Mouse (Mus musculus): ENCODE measurements around the gene Ppp1r35.
"Not testable (repeated sequence)": the region's sequence is repeated elsewhere in the genome, so short reads cannot be mapped to it uniquely, and the experiment has no call there.

Ppp1r35 gene

DNA sequence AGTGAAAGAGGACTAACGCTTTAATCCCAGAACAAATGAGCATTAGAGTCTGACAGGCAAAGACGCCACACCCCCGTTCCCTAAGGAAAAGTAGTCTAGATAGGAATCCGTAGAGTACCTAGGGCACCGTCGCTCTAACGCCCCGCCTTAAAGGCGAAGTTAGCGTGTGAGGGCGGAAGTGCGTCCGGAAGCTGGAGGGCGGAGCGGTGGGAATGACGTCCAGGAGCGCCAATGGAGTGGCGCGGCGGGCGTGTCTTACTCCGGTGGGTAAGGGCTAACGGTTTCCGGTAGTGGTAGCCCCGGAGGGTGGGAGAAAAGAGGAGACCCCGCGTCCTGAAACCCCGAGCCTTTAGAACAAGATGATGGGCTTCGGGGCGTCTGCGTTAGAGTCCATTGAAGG, at the start of gene Ppp1r35:
TSS of gene Ppp1r35 (plus strand) at position 215 of the 400 bp plus-strand sequence.
- DNase-seq = peak; percentile 97

DNA sequence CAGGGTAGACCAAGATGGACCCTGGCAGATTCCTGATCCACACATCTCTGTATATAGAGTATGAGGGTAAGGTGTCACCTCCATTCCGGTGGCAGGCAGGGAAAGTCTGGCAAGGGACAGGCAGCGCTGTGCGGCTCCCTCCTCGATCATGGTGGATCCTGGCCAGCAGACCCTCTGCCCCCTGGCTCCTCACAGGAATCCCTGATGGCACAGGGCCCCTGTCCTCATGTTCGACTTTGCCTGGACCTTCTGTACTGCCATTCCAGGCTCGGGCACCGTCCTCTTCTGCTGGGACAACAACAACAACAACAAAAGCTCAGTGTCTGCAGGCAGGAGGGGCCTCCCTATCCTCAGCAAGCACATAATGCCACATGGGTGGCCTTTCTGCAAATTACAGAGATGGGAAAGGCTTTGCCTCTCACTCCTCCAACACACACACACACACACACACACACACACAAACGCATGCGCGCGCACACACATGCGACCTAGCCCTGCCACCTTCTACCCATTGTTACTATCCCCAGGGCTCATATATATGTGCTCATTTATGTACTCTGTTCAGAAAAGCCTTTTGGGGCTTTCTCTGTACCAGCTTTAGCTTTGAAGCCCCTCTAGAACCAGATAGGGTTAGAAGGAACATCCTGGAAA, 44.9 kb upstream of the Ppp1r35 start:
- DNase-seq = no peak

DNA sequence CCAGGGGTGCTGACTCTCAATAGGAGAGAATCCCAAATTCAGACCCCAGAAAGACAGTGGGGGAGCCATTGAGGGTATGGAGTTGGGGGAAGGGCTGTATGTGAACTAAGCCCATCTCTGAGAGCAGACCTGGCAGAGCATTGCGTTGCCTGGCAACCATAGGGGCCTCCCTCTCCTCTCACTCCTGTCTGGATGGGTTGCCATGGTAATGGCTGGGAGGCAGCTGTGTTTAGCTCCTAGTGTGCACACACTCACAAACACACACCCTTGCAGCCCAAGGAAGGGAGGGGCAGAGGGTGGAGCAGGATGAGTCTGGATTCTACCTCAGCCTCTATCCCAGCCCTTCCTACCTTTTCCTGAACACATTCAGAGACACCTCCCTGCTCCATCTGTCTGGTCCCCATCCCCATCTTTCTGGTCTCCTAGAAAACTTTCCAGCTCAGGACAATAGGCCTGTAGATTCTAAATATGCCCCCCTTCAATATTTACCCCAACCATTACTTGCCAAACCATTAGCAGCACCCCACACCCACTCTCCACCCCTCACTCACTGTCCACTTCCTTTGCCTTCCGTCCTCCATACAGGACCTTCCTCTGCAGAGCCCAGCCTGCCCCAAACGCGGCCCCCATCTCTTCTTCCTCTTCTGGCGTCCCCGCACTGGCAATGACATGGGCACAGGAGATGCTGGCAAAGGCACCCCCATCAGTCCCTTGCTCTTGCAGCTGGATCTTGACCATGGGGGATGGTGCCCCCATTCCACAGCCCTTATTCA, 44.2 kb upstream of the Ppp1r35 start:
- no peak for DNase-seq

DNA sequence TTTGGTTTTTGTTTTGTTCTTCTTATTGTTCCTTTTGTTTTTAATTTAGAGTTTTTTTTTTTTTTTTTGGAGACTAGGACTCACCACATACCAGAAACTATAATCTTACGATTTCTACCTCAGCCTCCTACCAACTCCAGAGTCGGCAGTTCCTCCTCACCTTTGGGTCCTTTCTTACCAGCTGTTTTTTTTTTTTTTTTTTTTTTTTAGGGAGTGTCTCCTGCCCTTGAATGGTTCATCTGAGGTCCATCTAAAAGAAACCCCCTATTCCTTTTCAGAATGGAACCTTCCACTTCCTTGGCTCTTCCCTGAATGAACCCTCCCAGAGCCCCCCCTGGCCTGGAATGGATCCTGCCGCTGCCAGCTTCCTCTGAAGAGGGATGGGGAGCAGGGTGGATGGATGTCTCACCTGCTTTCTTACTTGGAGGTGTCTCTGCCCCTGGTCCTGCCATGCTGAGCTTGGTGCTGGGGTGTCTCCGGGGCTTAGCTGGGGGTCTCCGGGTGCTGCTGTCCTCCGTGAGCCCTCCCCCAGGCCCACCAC, 41.2 kb upstream of the Ppp1r35 start:
- no peak for DNase-seq

DNA sequence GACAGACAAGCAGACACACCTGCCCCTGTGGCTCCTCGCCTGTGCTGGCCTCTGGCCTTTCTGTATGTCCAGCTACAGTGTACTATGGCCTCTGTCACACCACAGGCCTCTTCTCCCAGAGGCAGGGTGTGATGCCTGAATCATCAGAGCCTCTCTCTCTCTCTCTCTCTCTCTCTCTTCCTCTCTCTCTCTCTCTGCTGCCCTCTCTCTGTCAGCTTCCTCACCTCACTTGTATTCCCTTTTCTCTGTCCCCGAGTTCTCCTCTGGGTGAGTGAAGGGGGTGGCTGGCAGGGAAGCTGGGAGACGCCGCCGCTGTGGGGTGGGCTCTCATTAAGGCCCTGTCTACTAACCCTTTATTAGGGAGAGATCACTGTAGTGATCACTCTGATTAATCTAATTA, 40.1 kb upstream of the Ppp1r35 start:
- DNase-seq = no peak

DNA sequence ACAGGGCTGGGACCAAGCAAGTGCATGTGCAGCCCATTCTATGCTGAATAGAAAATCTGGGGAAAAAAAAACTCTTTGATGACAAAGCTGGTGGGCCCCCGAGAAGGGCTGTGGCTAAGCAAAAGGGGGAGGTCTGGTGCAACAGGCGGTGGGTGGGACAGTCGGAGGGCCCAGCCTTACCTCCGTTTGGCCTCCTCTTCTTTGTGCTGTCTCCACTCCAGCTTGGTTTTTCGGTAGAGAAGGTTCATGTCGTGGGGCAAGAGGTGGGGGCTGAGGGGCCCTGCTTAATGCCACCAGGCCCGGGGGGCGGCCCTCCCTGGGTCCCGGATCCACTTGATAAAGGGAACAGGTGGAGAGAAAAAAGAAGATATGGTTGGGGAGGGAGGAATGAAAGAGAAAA, 39.2 kb upstream of the Ppp1r35 start:
- no peak for DNase-seq

DNA sequence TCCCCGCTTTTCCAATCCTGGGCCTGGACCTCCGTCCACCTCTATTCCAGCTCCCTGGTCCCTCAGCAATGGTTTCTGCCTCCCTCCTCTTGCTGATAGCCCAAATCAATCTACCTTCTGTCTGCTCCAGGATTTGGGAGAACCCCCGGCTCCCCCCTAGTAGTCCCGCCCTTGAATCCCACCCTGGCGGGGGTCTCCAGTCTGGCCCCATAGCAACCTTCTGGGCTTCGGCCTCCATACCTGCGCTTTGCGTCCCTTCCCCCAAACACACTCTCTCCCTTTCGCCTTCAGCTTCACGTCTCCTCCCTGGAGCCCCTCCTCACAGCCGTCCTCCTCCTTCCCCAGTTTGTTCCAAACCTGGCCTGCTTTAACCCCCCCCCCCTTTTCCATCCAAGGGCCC, 38.1 kb upstream of the Ppp1r35 start:
- no peak for DNase-seq

DNA sequence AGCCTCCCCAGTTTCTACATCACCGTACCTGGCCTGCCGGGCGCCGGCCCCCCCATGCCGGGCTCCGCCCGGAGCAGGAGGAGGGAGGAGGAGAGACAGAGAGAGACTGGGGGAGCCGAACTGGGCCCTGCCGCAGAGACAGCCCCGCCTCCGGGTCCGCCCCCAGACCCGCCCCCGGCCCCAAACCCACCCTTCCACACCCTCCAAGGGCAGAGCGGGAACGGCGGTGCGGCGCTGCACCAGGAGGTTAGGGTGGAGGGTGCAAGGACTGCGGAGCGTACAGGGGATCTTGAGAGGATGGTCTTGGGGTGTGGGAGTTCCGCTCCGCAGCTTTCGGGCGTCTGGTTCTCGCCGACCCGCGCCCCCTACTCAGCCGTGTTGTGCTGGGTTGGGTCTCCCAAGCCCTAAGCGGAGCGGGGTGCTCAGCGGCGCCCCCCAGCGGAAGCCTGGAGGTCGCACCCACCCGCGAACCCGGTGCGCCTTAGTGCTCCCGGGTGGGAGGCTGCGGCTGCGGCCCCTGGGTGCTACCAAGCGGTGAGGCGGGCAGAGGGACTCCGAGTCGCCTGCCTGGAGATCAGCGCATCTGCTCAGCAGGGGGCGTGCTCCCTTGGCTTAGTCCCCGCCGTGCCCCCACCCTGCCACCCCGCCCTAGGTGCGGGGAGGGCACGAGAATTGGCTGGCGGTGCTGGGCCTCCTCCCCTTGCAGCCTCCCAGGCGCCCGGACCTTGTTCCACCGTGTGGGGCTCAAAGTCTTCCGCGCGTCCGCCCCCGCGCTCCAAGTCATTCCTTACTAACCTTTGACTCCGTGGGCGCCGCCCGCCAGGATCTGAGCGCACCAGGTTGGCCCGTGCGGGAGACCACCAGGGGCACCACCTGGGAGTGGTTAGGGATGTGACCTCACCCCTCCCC, 37.4 kb upstream of the Ppp1r35 start, which contains the start of gene Nyap1:
TSS of gene Nyap1 (minus strand) at position 585 of the 909 bp plus-strand sequence.
- DNase-seq = peak; percentile 93

DNA sequence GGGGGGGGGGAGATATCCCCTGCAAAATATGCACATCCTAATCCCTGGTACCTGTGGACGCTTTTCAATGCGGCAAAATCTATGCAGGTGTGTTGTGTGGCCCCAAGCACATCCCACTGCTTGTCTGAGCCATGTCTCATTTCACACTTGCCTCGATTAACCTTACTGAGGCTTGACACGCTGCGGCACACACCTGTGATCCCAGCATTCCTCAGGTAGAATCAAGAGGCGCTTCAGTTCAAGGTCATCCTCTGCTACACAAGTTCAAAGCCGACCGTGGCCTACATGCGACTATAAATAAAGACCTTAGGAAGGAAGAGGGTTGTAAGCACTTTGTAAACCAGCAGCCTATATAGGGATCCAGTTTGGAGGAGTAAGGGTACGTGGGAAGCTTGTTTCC, 36.6 kb upstream of the Ppp1r35 start:
- DNase-seq = no peak

DNA sequence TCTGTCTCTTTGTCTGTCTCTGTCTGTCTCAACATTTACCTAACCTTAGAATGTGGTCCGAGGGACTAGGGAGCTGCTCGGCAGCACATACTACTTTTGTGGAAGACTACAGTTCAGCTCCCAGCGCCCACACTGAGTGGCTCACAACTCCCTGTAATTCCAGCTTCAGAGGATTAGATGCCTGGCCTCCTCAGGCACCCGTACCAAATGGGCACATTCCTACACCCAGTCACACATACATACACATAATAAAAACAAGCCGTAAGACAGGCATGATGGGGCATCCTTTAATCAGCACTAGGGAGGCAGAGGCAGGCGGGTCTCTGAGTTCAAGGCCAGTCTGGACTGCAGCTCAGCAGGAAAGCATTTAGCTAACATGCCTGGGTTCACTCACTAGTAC, 35.8 kb upstream of the Ppp1r35 start:
- DNase-seq = no peak

DNA sequence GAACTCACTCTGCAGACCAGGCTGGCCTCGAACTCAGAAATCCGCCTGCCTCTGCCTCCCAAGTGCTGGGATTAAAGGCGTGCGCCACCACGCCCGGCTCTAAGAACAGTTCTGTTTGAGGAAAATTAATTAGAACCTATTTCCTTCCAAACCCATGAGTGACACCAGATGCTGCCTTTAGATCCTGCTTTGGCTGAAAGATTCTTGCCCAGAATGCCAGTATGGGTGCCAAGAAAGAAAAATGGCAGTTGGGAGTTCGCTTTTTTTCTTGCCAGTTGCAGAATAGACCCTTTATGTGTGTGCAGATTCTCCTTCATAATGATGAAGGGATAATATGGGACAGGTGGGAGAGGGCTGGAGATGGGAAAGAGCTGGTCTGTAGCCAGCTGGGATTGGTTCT, 34.5 kb upstream of the Ppp1r35 start:
- no peak for DNase-seq

DNA sequence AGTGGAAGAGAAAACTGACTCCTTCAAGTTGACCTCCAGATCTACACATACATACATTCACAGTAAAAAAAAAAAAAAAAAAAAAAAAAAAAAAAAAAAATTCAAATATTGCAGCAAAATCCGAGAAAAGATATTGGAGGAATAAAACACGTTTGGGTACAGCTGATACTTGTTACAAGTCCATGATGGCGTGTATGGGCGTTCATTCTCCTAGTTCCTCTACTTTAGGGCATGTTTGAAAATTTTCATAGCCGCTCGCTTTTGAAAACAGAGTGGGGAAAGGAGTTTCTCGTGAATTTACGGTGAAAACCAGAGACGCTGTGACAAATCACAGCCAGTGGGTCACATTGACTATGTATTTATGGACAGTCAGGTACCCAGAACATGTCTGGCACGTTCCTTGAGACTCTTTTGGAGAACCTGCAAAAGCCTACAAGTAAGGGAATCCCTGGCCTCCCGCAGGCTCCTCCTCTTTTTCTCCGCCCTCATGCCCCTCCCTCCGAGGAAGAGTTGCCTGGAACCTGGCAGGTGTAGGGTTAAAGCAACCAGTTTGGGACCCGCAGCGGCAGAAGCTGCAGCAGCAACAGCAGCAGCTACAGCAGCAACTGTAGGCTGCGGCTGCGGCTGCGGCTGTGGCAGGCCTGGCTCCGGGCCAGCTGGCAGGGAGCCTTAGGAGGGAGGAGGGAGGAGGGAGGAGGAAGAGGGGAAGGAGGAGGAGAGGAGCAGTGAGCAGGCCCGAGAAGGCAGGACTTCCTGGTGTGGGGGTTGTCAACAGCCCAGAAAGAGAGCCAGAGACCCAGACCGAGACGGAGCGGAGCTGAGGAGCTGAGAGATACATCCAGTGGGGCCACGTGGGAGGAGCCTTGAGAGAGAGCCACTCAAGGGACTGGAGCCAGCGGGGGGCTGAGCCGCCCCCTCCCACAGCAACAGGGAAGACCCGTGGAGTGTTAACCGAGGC, 33.2 kb upstream of the Ppp1r35 start, which contains the start of gene Tsc22d4:
TSS of gene Tsc22d4 (plus strand) at position 517 of the 958 bp plus-strand sequence.
- peak; percentile 95 for DNase-seq

DNA sequence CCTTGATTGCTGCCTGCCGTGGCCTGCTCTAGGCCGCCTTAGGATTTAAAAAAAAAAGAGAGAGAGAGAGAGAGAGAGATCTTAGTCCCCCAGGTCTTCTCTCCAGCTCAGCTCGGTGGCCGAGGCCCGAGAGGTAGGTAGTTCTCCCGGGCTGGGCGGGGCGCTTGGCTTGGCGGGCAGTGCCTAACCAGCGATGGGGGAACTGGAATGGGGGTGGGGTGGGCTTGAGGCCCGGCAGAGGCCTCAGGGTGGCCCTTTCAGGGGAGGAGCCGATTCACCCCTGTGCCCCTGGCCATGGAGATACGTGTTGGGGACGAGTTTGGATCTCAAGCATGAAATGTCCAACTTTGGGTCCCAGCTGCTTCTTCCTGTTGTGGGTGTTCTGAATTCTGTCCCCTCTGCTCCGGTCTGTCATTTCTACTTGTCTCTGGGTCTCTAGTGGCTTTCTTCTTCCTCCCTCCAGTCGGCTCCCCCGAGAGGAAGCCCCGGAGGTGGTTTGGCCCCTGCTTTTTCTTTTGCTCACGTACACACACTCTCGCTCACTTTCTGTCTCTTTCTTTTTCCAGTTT, 32.3 kb upstream of the Ppp1r35 start:
- DNase-seq = peak; percentile 63

DNA sequence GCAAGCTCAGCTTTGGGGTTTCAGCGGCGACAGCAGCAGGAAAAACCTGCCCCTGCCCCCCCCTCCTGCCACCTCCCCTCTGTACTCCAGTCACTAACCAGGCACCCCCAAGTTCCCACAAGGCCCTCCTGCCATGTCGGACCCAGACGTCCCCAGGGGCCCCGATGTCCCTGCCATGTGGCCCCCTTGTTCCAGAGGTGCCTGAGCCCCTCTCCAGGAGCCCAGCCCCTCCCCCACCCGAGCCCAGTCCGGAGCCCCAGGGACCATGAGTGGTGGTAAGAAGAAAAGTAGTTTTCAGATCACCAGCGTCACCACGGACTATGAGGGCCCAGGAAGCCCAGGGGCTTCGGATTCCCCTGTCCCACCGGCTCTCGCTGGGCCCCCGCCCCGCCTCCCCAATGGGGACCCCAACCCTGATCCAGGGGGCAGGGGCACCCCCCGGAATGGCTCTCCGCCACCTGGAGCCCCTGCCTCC, 31.8 kb upstream of the Ppp1r35 start:
- no peak for DNase-seq

DNA sequence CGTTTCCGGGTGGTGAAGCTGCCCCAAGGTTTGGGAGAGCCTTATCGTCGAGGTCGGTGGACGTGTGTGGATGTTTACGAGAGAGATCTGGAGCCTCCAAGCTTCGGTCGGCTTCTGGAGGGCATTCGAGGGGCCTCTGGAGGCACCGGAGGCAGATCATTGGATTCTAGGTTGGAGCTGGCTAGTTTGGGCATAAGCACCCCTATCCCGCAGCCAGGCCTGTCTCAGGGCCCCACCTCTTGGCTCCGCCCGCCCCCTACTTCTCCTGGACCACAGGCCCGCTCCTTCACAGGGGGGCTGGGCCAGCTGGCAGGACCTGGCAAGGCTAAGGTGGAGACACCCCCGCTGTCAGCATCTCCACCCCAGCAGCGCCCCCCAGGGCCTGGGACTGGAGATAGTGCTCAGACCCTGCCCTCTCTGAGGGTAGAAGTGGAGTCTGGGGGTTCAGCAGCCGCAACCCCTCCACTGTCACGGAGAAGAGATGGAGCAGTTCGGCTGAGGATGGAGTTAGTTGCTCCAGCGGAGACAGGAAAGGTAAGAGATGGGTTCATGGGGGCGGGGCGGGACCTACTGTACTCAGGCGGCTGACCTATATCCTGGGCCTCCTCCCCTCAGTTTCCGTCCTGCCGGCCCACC, 31.2 kb upstream of the Ppp1r35 start:
- DNase-seq = no peak

DNA sequence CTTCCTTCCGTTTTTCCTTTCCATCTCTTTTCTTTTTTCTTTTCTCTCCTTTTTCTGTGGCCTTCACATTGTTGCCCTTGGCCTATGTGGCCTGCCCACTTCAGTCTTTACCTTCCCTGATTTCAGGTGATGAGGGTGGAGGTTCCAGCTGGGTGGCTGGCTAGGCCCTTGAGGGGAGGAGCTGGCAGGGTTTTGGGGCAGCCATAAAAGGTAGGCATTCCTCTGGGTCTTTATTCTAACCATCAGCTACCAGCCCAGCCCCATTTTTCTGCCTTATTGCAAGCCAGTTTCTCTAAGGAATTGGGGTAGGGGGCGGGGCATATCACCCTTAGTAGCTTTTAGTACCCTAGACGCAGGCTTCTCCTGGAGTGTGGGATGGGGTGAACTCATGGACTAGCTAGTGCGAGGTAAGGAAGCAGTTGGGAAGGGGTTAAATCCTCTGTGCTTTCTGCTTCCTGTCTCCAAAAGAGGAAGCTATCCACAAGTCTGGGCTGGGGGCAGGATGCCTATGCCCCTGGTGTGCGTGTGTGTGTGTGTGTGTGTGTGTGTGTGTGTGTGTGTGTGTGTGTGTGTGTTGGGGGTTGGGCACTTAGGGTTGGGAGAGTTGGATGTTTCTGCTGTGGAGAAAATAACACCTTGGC, 30.4 kb upstream of the Ppp1r35 start:
- no peak for DNase-seq

DNA sequence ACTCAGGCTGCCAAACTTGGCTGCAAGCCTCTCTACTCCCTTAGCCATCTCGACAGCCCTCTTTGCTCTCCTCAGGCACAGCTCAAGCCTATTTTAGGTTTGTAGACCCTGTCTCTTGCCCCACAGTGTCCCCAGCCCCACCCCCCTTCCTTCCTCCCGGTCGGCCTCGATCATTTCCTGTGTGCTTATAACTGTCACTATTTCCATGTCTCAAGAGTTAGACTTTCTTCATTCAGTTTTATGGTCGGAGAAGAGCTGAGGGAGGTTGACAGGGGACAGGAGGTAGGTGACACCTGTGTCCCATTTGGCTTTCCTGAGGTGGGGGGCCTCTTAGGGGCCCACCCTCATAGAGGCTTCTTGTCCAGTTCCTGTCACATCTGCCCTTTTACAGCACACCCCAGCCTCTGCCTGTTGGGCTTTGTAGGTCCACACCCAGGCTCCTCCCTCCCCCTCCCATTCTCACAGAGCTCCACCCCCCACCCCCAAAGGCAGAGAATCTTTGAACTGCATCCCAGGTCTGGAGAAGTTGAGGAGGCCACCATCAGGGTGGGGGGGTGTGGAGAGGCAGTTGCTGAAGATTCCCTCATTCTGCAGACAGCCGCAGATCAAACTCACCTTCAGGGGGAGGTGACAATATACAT, 29.3 kb upstream of the Ppp1r35 start:
- DNase-seq = no peak

DNA sequence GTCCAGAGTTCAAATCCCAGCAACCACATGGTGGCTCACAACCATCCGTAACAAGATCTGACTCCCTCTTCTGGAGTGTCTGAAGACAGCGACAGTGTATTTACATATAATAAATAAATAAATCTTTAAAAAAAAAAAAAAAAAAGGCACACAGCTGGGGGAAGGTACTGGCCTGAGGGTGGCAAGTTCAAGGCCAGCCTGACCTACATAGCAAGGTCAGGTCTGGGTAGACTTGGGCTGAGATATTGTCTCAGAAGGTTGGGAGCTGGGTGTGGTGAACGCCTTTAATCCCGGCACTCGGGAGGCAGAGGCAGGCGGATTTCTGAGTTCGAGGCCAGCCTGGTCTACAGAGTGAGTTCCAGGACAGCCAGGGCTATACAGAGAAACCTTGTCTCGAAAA, 28.4 kb upstream of the Ppp1r35 start:
- DNase-seq = not testable (repeated sequence)

DNA sequence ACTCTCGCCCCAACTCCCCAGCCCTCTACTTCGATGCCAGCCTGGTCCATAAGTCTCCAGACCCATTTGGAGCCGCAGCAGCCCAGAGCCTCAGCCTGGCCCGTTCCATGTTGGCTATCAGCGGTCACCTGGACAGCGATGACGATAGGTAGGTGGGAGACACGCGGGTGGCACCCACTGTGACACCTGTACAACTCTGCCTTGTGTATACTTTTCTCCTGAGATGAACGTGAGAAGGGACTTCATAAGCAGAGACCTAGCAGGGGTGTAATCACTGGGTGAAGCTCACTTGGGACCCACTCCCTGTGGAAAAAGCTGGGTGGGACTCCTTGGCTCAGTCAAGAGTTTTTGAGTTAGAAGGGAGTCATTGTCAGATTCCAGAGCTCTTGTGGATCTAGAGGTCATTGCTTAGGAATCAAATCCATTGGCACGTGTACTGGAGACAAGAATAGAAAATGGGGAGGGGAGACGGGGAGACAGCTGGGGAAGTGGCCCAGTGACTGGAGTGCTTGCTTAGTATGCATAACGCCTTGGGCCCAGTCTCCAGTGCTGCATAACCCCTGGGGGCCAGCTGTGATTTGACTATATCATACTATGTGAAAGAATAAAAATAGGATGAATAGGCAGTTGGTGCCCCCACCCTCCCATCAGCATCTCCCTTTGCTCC, 27.3 kb upstream of the Ppp1r35 start:
- no peak for DNase-seq

All from kidney, adult 9 months (tissue).